Mouse (Mus musculus): ENCODE data around the gene Eif2ak4.

DNA sequence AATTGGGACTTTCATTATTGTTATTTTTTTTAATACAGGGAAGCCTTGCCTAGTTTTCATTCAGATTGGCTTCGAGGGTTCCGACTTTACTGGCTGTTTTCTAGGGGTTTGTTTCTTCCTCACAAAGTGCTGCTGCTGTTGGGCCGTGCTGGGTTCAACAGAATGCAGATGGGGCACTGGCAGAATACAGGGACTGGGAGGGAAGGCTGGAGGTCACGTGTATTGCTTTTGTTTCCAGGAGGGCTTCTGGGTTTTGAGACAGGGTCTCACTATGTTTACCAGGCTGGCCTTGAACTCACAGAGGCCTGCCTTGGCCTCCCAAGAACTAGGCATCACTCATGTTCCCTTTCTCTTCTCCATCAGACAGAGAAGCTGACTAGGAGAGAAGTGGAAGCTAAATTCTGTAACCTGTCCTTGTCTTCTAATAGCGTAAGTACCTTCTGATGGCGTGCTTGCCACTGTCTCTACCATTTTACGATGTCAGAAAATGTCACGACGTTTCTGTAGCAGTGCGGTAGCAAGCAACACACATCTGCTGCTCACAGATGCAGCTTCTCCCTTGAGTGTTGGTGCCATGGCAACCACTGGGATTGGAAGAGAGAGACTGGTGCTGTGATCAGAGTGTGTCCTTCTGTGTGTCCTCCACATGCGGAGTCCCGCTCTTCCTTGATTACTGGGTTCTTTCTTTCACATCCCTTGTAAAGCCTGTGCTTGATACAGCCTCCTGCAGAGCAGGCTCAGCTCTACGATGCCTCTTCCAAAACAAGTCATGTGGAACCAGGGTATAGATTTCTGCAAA lies 69.2 kb downstream of the Eif2ak4 start:
- no peak for TF ChIP-seq GATA1 (IDR thresholded peaks at IDR 0.05; ENCODE audit: borderline replicate concordance, low read length)
- TF ChIP-seq FLI1 (IDR thresholded peaks at IDR 0.05; ENCODE audit: low read length): no peak
